Mouse (Mus musculus): ENCODE data around the gene Retnla.
"Not testable (repeated sequence)": the region's sequence is repeated elsewhere in the genome, so short reads cannot be mapped to it uniquely, and the experiment has no call there.

Retnla gene

GRCm38 (mm10) chr16:48842266-48842665 lies at the start of gene Retnla:
Gene Retnla, plus strand, starts transcription at chr16:48842551.
- in situ Hi-C loops (cut with MboI, MseI) = loop anchor here (10.0 to 25.0 kb wide), 3 partner anchors 53 to 1430 kb away; no protein-coding TSS in a partner anchor

- in situ Hi-C loops (cut with MboI, MseI) = no loop called here
Measured at GRCm38 (mm10) chr16:48798285-48798684, 44.1 kb upstream of the Retnla start.

- in situ Hi-C loops (cut with MboI, MseI) = no loop called here
Measured at GRCm38 (mm10) chr16:48799470-48799869, 42.9 kb upstream of the Retnla start.

GRCm38 (mm10) chr16:48800906-48801305 lies 41.4 kb upstream of the Retnla start:
- in situ Hi-C loops (cut with MboI, MseI) = no loop called here

GRCm38 (mm10) chr16:48805412-48805811 lies 36.9 kb upstream of the Retnla start:
- in situ Hi-C loops (cut with MboI, MseI) = no loop called here

GRCm38 (mm10) chr16:48806521-48806920 lies 35.8 kb upstream of the Retnla start:
- in situ Hi-C loops (cut with MboI, MseI) = no loop called here

GRCm38 (mm10) chr16:48809374-48809773 lies 33.0 kb upstream of the Retnla start:
- in situ Hi-C loops (cut with MboI, MseI) = no loop called here

- in situ Hi-C loops (cut with MboI, MseI) = loop anchor here (10.0 kb wide), 1 partner anchor 217 kb away; no protein-coding TSS in a partner anchor
Measured at GRCm38 (mm10) chr16:48811881-48812436, 30.4 kb upstream of the Retnla start.

- in situ Hi-C loops (cut with MboI, MseI) = loop anchor here (10.0 kb wide), 1 partner anchor 222 kb away; no protein-coding TSS in a partner anchor
Measured at GRCm38 (mm10) chr16:48816695-48817094, 25.7 kb upstream of the Retnla start, which contains the start of gene Retnlb. Gene Retnlb, plus strand, starts transcription at chr16:48816856.

- in situ Hi-C loops (cut with MboI, MseI) = loop anchor here (10.0 kb wide), 1 partner anchor 224 kb away; no protein-coding TSS in a partner anchor
Measured at GRCm38 (mm10) chr16:48818524-48818923, 23.8 kb upstream of the Retnla start.

- in situ Hi-C loops (cut with MboI, MseI) = loop anchor here (25.0 kb wide), 2 partner anchors 464 to 1414 kb away; no protein-coding TSS in a partner anchor
Measured at GRCm38 (mm10) chr16:48826474-48826873, 15.9 kb upstream of the Retnla start.

GRCm38 (mm10) chr16:48827625-48828024 lies 14.7 kb upstream of the Retnla start:
- in situ Hi-C loops (cut with MboI, MseI) = loop anchor here (25.0 kb wide), 2 partner anchors 465 to 1415 kb away; no protein-coding TSS in a partner anchor

GRCm38 (mm10) chr16:48829060-48829459 lies 13.3 kb upstream of the Retnla start:
- in situ Hi-C loops (cut with MboI, MseI) = loop anchor here (25.0 kb wide), 2 partner anchors 467 to 1417 kb away; no protein-coding TSS in a partner anchor

GRCm38 (mm10) chr16:48832055-48832454 lies 10.3 kb upstream of the Retnla start:
- in situ Hi-C loops (cut with MboI, MseI) = loop anchor here (25.0 kb wide), 2 partner anchors 470 to 1420 kb away; no protein-coding TSS in a partner anchor

GRCm38 (mm10) chr16:48833626-48834025 lies 8.7 kb upstream of the Retnla start:
- in situ Hi-C loops (cut with MboI, MseI) = loop anchor here (25.0 kb wide), 2 partner anchors 471 to 1421 kb away; no protein-coding TSS in a partner anchor

GRCm38 (mm10) chr16:48843671-48844386 lies 1.5 kb downstream of the Retnla start:
- in situ Hi-C loops (cut with MboI, MseI) = loop anchor here (10.0 to 25.0 kb wide), 3 partner anchors 51 to 1432 kb away; no protein-coding TSS in a partner anchor

- in situ Hi-C loops (cut with MboI, MseI) = not testable (repeated sequence)
Measured at GRCm38 (mm10) chr16:48865004-48865403, 22.7 kb downstream of the Retnla start.

GRCm38 (mm10) chr16:48867690-48868089 lies 25.3 kb downstream of the Retnla start:
- in situ Hi-C loops (cut with MboI, MseI) = no loop called here

GRCm38 (mm10) chr16:48868663-48869062 lies 26.3 kb downstream of the Retnla start:
- in situ Hi-C loops (cut with MboI, MseI) = no loop called here

GRCm38 (mm10) chr16:48869671-48870070 lies 27.3 kb downstream of the Retnla start:
- in situ Hi-C loops (cut with MboI, MseI) = no loop called here

GRCm38 (mm10) chr16:48871754-48872153 lies 29.4 kb downstream of the Retnla start:
- in situ Hi-C loops (cut with MboI, MseI) = no loop called here

- in situ Hi-C loops (cut with MboI, MseI) = no loop called here
Measured at GRCm38 (mm10) chr16:48872321-48872720, 30.0 kb downstream of the Retnla start, which contains the start of gene Retnlg. Gene Retnlg, plus strand, starts transcription at chr16:48872621.
